Mouse (Mus musculus) gastrocnemius, adult 2 months (tissue): Measurements from ENCODE around the gene Cdh3. TPM values are rescaled to one million over a fixed set of nuclear protein-coding genes. Genes with fewer than 3 reads are reported as not detected.
"Not testable (repeated sequence)": the region's sequence is repeated elsewhere in the genome, so short reads cannot be mapped to it uniquely, and the experiment has no call there.

Experiments
- DNase-seq: peaks from one replicate; pipeline ENCODE4 v3.0.0; 2022
- H3K27ac ChIP-seq: fragments of 200-600 bp; 2 replicates; pipeline ENCODE4 v1.8.1; 2022; ENCODE audit warnings: mild to moderate bottlenecking
- H3K4me3 ChIP-seq: fragments of 200-600 bp; 2 replicates; pipeline ENCODE4 v1.8.1; 2022; ENCODE audit warnings: mild to moderate bottlenecking, moderate library complexity
- CTCF ChIP-seq: fragments of 200-600 bp; IDR thresholded peaks from 2 replicates; pipeline ENCODE4 v1.8.1; 2022; ENCODE audit warnings: antibody characterized with exemption, mild to moderate bottlenecking, moderate library complexity
- intact Hi-C: fragments of 180-260 bp; cut with DNase I; formaldehyde crosslinking; loops from one replicate; pipeline ENCODE4 v1.15.1; 2025
- total RNA-seq, 2 experiments: library from RNA; stranded (reverse); gene quantifications; 2 replicates each; pipeline ENCODE4 v1.2.3; 2021

Gene Cdh3
- total RNA-seq, 2 experiments from 2014 or later: 0.06 TPM; not detected in 1

DNA sequence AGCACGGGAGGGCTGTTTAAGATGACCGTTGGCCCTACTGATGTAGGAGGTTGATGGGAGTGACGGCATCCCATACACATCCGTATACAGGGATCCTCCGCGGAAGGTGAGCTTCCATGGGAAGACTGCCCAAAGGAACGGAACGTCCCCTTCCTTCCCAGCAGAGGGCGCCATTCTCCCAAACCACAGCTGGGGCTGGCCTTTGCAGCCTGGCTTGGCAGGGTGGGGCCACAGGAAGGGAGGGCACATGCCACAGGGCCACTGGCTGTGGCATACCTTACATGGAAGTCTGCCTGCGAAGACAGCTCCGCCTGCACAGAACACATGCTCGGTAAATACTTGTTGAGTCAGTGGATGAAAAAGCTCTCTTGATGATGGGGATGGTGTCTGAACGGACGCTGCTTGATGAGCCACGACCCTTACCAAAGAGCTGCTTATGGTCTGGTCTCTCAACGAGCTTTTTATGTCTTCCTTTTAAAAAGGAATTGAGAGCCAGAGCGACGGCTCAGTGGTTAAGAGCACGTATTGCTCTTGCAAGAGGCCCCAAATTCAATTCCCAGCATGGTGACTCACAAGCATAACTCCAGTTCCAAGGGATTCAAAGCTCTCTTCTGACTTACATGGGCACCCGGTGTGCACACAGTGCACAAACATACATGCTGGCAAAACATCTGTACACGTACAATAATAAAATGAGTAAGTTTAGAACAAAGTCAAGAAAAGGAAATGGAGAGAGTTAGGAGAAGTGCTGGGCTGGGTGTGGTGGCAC, 50.6 kb downstream of the Cdh3 start:
- H3K27ac ChIP-seq: 0 out of 2 replicates have a peak overlapping the region, but pooled peaks have one; percentile 1
- peak; percentile 87 for DNase-seq
- intact Hi-C loops: loop anchor here (1.0 kb wide), 1 partner anchor 86 kb away; no protein-coding TSS in a partner anchor
- peak; percentile 88 for TF ChIP-seq CTCF
- no peak overlapping the region; the same call in 1 of the 2 replicates for H3K4me3 ChIP-seq

DNA sequence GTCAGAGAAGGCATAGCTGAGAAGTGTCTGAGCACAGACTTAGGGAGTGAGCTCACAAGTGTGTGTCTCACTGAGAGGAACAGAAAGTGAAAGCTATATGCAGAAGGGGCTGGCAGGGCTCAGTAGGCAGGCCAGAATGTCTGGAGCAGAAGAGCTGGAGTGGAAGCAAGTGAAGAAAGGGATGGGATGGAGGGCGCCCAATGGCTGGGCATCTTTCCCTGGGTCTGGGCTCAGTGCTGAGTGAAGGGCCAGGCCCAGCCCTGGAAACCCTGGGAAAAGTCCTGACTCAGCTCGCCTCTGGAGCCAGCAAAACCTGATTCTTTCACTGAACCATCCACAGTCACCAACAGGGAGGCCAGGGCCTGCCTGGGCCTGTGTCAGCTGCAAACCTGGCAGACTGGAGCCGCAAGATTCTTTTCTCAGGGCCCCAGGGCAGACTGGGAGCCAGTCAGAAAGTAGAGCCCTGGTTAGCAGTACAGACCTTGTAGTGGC, 53.0 kb downstream of the Cdh3 start:
- Histone ChIP-seq H3K27ac (peak overlapping the region; percentile 50), H3K4me3 (no peak overlapping the region)
- peak; percentile 57 for DNase-seq
- intact Hi-C loops: no loop called here
- TF ChIP-seq CTCF: no peak

DNA sequence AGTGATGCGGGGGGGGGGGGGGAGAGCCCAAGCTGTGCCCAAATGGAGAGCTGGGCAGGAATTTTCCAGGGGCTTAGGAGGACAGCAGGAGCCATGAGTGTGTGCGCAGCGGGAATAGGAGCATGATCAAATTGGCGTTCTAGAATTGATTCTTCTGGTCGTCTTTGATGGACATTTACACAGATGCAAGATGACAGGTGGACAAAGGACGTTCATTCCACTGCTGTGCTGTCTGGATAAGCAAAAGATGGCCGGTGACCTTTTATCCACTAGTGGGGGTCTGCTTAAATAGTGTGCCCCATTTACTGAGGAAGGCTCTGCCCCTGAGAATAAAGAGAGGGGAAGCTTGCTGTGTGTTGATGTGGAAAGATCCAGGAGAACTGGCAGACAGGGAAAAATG, 58.3 kb downstream of the Cdh3 start:
- intact Hi-C loops: no loop called here
- Histone ChIP-seq H3K27ac (no peak overlapping the region), H3K4me3 (no peak overlapping the region)
- no peak for DNase-seq
- no peak for TF ChIP-seq CTCF

DNA sequence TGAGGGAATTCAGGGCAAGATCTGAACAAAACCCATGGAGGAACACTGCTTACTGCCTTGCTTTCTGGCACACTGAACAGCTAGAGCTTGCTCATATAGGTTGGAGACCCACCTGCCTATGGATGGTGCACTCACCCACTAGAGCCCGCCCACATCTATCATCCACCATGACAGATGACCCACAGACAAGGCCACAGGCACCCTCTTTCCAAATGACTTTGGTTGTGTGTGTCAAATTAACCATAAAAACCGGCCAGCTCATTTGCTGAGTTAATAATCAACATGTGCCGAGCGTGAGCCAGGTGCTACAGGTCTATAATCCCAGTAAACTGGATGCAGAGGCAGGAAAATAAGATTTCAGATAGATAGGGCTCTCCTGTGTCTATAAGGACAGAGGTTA, 59.7 kb downstream of the Cdh3 start:
- intact Hi-C loops: no loop called here
- Histone ChIP-seq H3K4me3 (no peak overlapping the region), H3K27ac (no peak overlapping the region)
- no peak for TF ChIP-seq CTCF
- no peak for DNase-seq

DNA sequence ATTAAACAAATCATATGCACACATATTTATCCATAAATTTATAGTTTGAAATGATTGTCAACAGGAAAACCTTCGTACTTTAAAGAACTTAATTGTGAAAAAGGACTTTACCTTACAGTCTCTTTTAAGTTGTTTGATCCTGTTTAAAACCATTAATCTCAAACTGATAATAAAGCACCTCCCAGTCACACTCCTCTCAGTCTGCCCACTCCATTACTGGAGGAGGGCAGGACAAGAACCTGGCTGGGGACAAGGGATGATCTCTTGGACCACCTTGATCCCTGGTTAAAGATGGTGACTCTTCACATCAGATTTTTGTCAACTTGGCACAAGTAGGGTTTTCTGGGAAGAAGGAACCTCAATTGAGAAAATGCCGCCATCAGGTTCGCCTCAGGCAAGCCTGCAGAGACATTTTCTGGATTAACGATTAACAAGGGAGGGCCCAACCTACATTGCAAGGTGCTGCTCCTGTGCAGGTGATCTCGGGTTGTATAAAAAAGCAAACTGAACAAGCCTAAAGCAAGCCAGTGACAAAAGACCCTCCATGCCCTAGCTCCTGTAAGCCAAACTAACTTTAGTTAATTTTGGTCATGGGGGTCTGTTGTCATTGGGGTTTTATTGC, 61.0 kb downstream of the Cdh3 start:
- no peak for TF ChIP-seq CTCF
- H3K27ac ChIP-seq: no peak overlapping the region
- intact Hi-C loops: no loop called here
- no peak for DNase-seq
- H3K4me3 ChIP-seq: no peak overlapping the region

DNA sequence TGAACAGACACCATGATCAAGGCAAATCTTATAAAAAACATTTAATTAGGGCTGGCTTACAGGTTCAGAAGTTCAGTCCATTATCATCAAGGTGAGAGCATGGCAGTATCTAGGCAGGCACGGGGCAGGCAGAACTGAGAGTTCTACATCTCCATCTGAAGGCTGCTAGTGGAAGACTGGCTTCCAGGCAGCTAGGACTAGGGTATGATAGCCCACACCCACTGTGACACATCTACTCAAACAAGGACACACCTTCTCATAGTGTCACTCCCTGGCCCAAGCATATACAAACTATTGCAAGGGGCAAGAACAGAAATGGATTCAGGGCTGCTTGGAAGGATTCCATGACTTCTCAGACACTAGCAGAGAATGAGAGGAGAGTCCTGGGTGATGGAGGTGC, 61.5 kb downstream of the Cdh3 start:
- DNase-seq, H3K4me3 ChIP-seq, intact Hi-C loops, H3K27ac ChIP-seq: not testable (repeated sequence)

DNA sequence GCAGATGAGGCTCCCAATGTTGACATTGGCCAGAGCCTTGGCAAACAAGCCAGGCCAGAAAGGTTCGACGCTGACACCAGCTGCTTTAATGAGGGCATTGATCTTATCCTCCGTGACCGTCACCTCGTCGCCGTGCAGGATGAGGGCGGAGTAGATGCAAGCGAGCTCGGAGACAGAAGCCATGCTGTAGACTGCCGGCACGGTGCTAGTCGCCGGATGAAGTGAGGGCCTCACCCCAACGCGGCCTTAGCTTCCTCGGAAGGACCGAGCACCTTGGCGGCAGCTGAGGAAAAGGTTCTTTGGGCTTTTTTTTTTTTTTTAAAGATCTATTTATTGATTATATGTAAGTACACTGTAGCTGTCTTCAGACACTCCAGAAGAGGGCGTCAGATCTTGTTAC, 62.5 kb downstream of the Cdh3 start, which contains the start of gene Gm10073:
Gene Gm10073 (minus strand): TSS at position 294 of the 400 bp plus-strand sequence.
- intact Hi-C loops, DNase-seq, H3K27ac ChIP-seq, H3K4me3 ChIP-seq: not testable (repeated sequence)

DNA sequence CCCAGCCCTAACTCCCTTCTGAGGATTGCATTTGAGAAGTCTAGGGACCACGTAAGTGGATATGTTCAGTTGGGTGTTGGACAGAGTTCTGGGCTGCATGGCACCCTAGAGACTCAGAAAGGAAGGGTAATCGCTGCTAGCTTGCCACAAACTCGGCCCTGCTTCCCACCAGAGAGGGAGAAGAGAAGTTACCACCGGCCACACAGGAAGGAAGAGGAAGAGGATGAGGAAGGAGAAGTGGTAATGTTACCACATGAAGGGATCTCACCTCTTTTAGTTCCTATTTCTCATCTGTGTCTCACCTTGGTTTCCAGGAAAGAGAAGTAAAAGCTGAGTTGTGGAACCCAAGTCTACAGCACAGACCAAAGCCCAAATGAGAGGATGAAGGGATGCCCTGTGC, 63.6 kb downstream of the Cdh3 start:
- no peak for DNase-seq
- Histone ChIP-seq H3K4me3 (no peak overlapping the region), H3K27ac (no peak overlapping the region)
- intact Hi-C loops: no loop called here
- TF ChIP-seq CTCF: no peak

DNA sequence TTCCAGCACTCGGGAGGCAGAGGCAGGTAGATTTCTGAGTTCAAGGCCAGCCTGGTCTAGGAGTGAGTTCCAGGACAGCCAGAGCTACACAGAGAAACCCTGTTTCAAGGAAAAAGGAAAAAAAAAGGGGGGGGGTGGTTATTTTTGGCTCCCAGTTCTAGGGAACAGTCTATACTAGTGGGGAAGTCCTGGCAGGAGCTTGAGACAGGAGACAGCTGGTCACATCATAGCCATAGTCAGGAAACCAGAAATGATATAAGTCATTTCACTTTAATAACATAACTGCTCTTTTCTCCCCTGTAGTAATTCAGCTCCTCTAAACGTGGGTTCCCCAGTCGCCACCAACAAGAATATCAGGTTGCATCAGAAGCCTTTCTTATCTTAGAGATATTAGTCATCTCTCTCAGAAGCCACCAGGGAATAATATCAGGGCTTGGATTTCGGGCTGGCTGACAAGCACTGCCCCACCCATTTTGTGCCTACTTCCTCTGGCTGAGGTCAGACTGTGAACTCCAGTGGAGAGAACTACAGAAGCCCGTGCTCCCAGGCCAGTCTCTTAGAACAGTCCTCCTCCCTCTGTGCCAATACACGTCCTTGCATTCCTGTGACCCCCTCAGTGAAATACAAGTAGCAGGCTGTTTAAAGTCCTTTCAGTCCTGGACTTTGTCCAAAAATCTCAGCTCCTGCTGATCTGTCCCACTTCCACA, 66.3 kb downstream of the Cdh3 start:
- TF ChIP-seq CTCF: no peak
- Histone ChIP-seq H3K27ac (peak overlapping the region; percentile 40; the same call in 1 of the 2 replicates), H3K4me3 (no peak overlapping the region)
- DNase-seq: peak; percentile 44
- intact Hi-C loops: no loop called here

DNA sequence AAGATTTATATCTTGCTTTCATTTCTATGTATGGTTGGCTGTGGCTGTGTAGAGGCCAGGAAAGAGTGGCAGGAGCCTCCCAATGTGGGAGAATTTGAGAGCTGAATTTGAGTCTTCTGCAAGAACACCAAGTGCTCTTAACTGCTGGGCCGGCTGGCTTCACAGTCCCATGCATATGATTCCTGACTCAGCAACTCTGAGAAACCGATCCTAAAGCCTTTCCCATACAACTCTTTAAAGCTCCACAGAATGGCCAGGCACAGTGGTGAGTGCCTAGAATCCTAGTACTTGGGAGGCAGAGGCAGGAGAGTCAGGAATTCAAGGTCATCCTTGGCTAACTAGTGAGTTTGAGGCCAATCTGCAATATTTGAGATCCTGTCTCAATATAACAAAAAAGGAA, 68.8 kb downstream of the Cdh3 start:
- TF ChIP-seq CTCF: no peak
- Histone ChIP-seq H3K27ac (no peak overlapping the region), H3K4me3 (no peak overlapping the region)
- intact Hi-C loops: no loop called here
- DNase-seq: no peak

DNA sequence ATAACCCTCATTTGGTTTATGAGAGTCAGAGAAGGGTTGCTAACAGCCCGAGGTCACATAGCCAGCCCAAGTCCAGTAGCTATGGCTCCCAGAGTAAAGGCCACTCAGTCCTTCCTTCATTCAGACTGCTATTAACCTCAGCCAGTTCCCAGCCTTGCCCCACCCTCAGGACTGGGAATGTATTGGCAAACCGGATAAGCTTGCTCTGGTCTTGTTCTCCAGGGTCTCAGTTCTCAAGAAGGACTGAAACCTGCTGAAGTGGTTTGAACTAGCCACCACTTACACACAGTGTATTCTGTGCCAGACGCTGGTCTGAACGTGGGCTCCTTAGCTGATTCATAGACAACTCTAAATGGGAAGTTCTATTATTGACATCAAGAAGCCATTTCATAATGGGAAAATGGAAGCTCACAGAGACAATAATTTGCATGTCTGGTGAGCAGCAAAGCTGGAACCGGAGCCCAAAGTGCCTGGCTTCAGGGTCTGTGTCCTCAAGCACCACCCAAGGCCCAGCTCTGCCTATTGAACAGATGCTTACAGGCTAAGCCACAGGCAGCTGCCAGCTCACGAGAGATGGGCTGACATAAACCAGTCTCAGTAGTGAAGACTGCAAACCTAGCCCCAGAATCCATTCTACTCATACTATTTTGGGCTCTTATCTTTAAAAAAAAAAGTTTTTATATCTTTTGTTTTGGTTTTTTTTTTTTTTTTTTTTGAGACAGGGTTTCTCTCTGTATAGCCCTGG, 70.8 kb downstream of the Cdh3 start:
- no peak for DNase-seq
- H3K4me3 ChIP-seq: no peak overlapping the region
- H3K27ac ChIP-seq: no peak overlapping the region
- no peak for TF ChIP-seq CTCF
- intact Hi-C loops: no loop called here

DNA sequence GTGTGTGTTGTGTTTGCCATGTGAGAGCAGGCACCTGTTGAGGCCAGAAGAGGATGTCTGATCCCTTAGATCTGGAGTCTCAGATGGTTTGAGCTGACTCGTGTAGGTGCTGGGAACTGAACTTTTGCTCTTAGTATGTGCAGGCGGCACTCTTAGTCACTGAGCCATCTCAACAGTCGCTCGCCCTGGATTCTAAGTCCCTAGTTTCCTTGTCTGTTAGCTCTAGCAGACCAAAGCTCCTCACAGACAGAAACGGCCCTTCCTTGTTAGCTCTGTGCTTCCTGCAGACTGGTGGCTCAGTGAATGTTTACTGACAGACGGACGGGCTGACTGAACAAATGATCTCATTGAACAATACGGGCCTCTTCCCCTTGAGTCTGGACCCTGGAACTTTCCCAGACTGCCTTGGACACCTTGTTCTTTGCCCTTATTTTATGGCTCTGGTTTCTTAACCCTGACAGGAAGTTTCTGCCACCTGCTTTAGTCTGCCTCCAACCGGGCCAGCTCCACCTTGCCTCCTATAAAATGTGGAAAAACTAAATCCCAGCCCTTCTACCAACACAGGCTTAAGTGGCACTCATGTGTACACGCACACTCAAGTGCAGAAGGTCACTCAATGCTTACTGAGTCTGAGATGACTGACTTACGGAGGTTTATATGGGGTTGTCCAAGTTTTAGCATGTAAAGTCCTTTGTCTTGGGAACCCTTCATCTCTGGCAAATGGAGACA, 74.4 kb downstream of the Cdh3 start:
- TF ChIP-seq CTCF: no peak
- intact Hi-C loops: no loop called here

More for the DNA sequence above, 74.4 kb downstream of the Cdh3 start:
- H3K4me3 ChIP-seq: no peak overlapping the region
- no peak overlapping the region for H3K27ac ChIP-seq
- DNase-seq: no peak
